Comparison of ENCODE assay signal across 16 mouse cellular contexts in the genomic region with DNA sequence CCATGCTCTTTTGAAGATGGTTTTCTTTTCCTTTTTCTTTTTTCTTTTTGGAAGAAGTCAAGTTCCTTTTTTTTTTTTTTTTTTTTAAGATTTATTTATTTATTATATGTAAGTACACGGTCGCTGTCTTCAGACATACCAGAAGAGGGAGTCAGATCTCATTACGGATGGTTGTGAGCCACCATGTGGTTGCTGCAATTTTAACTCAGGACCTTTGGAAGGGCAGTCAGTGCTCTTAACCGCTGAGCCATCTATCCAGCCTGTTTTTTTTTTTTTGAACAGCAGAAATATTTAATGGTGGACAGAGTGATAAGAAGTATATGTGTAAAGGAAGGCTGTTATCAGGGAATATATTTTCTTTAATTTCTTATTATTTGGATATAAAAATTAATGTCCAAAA.
"Had no signal": no experiment of that assay in that cellular context is flagged by ENCODE, and none has a peak within 500 bp of the region (broad histone marks: within the 10 kb centered on the region; RNA-seq: fewer than 3 reads in every experiment).

No protein-coding gene starts in this region.

- H3K27me3 ChIP-seq: limb, embryonic 12.5 days; liver, embryonic 13.5 days; megakaryocyte, embryonic 14.5 days; stomach, embryonic 15.5 days had no signal

- H3K4me2 ChIP-seq: limb, embryonic 12.5 days; liver, embryonic 13.5 days; midbrain, embryonic 11.5 days; stomach, embryonic 15.5 days had no signal

- H3K4me3 ChIP-seq: limb, embryonic 12.5 days; liver, embryonic 13.5 days; megakaryocyte, embryonic 14.5 days; stomach, embryonic 15.5 days had no signal

- H3K9me3 ChIP-seq: limb, embryonic 12.5 days; liver, embryonic 13.5 days; stomach, embryonic 15.5 days had no signal

- H3K9ac ChIP-seq: limb, embryonic 12.5 days; liver, embryonic 13.5 days; liver, postnatal 0 days; stomach, embryonic 15.5 days had no signal

- ATAC-seq: liver, postnatal 0 days; midbrain, embryonic 16.5 days had no signal

- H3K4me1 ChIP-seq: limb, embryonic 12.5 days; stomach, embryonic 15.5 days had no signal

- DNase-seq: kidney, adult 11 months; kidney, adult 9 months; kidney, postnatal 14 days; layer of hippocampus, adult 9-11 months; layer of hippocampus, postnatal 36 days; liver; liver, embryonic 13.5 days; liver, postnatal 0 days; right cerebral cortex, postnatal 14 days; thymus, postnatal 36 days had no signal

- H3K27ac ChIP-seq: limb, embryonic 12.5 days; liver, embryonic 13.5 days; macrophage; stomach, embryonic 15.5 days had no signal
